Mouse (Mus musculus): Measurements from ENCODE around the gene Plek.

Plek gene

DNA sequence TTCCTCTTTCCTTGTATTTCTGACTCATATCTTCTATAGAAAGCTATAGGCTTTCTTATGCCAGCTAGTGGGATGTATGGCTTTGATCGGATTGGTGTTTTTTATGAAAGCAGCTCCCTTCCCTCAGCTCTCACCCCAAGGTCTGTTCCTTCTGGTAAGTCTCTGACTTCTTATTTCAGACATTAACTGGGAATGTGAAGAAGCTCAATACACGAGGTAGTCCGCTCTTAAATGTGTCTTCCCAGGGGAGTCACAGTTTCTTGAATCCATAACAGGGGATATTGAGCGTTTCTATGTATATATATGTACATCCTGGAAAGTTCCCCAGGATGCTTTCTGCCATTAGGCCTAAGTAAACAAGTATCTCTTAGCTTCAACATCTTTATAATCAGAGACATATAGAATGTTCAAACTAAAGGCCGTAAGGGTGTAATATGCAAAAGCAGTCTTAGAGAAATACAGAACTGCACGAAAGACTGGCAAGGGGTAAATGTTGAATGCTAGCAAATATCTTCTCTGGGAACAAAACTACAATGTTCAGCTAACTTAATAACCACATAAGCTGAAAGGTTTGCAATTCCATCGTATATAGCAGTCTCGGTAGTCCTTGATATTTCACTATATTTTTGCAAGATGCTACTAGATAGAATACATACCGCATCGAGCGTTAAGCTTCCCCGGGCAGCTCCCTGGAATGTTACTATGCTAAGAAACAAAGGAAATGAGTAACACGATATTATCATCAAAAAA, 101.8 kb downstream of the Plek start:
- no peak for DNase-seq (ENCODE audit: low spot score)

DNA sequence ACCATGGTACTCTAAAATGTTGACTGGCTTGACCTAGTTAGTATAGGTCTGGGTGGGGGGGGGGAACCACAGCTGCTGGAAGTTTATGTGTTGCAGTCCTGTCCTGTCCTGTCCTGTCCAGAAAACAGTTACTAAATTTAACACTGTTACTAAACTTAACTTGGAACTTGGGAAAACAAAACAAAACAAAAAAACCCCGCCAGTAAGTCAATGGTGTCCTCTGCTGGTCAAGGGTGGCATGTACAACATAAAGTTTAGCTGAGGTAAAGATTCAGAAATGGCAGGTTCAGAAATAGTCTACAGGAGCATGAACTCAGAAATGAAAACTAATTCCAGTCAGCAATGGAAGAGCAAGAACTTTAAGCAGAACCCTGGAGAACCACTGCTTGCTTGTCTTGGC, 103.4 kb downstream of the Plek start:
- peak; percentile 71 for DNase-seq (ENCODE audit: low spot score)

DNA sequence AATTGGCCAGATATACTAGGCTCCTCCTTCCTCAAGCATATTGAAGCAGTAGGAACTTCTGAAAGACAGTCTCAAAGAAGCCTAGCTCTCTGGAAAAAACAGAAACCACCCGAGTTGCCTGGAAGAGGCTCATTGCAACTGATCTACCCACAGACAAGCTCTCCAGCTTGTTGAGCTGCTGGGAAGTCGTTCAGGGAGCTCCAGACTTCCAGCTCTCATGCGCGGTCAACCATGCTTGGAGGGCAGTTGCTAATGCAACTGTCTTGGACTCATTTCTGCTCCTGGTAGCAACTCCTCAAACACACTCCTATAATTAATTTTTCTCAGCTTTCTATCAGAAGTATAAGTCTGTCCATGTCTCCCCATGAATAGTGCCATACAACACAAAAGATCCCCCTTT, 109.2 kb downstream of the Plek start:
- DNase-seq (ENCODE audit: low spot score): no peak

DNA sequence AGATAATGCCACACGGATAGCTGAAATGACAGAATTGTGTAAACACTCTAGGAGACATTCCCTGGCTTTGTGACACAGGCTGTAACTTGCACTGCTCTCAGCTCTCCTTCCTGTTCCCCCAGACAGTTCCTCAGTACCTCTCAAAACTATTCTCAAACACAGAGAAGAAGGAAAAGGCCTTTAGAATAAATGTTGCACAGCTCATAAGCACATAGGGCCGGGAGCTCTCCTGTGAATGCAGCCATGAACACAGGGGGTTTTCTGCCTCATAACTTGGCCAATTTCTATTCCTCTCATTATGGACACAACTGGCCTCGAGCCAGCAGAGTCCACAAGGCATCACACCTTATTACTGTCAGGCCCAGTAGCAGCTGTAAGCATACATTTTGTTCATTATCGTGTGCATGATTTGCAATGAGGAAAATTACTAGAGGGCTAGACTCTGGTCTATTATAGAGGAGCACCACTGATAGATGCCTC, 110.2 kb downstream of the Plek start:
- no peak for DNase-seq (ENCODE audit: low spot score)

DNA sequence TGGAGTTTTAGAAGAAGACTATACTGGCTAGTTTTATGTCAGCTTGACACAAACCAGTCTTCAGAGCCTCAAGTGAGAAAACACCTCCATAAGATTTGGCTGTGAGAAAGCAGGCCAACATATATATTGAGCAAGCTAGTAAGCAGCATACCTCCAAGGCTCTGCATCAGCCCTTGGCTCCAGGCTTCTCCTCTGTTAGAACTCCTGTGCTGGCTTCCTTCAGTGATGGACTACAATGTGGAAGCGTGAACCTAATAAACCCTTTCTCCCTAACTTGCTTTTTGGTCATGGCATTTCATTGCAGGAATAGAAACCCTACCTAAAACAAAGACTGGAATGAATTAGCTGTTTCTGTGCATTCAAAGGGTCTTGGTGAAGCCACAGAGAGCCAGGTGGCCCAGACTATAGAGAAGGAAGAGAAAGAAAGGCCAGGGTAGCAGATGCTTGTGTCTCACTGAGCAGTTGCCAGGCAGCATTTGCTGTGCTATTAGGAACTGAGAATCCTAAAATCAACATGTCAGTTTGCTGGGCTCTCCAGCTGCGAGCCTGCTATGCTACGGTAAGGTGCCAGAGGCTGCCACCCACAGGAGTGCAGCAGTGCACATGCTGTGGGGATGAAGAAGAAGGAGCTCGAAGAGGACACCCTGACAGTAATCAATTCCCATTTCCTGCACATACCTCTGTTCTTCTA, 110.9 kb downstream of the Plek start:
- DNase-seq (ENCODE audit: low spot score): no peak

DNA sequence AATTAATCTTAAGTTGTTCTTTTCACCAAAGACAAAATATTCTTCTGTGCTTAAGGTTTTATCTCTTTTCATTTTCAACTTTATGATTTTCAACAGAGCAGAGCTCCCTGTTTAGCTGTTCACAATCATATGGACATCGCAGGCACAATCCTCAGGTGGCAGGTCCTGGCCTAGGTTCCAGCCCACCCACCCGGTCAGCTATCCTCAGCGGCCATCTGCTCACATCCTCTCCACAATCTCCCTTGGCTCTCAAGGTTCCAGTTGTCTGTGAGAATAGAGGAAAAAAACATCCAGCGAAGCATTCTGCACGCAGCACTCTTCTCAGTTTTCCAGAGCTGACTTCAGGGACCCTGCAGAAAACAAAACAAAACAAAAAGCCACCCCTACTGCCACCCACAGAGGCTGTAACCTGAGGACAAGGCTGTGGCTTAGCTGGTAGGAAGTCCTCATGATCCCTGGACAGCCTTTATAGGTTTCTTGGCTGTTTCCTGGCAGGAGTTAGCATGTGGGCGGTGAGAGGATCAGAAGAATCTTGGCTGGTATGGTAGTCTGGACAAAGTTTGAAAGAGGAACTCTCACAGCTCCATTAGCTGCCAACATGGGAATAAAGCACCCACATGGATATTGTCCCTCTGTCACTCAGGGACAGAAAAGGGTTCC, 116.5 kb downstream of the Plek start:
- no peak for DNase-seq (ENCODE audit: low spot score)

DNA sequence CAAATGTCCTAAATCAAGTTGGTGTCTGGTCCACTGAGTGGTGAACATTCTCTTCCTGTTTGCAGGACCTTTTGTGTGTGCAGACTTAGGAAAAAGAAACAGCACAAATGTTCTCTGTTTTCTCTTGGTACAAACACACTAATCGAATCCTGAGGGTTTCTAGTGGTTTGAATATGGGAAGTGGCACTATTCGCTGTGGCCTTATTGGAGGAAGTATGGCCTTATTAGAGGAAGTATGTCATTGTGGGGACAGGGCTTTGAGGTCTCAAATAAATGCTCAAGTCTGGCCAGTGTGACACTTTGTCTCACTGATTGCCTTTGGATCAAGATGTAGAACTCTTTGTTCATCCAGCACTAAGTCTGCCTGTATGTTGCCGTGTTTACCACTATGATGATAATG, 120.0 kb downstream of the Plek start:
- DNase-seq (ENCODE audit: low spot score): no peak
